Mouse (Mus musculus): ENCODE results near the gene Cpped1. TPM values are rescaled to one million over a fixed set of nuclear protein-coding genes. Genes with fewer than 3 reads are reported as not detected.
A peak's percentile ranks its signal among the peaks of the same experiment; 100 is the strongest.

Cpped1 gene
- total and polyA plus RNA-seq, 3 experiments = 13.6 to 34.6 (median 17.5) TPM

DNA sequence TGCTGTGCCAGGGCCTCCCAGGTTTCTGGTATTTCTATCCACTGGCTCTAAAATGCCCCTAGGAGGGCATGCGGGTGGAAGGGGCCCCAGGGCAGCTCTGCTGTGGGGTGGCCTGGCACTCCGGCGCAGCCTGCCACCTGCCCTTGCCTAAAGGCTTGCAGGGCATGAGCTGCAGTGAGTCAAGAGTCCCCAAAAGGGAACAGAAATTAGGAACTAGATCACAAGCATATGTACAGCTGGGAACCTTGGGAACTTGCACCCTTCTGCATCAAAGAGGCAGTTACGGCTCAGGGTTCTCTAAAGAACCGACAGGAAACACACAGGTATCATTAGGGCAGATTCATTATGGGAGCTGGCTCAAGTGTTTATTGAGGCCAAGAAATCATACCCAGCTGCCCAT lies 34.0 kb downstream of the Cpped1 start:
- H3K4me1 ChIP-seq (ENCODE audit: control insufficient read depth in 1 of 2, insufficient read depth in 2 of 2) = peaks cover 8 to 44% of the 10 kb centered on the region in 2 experiments; a peak in 3 of 4 replicates
- peaks cover 13 to 56% of the 10 kb centered on the region in 2 experiments for H3K36me3 ChIP-seq (replicated peaks in 1 of 2; ENCODE audit: control insufficient read depth in 1 of 2, insufficient read depth in 1 of 2, low read length in 1 of 2)
- no peak overlapping the region for H3K4me3 ChIP-seq (replicated peaks in 1 of 3; ENCODE audit: low read depth in 2 of 3, low read length in 2 of 3, poor library complexity in 1 of 3)
- dilution Hi-C loops (cut with MboI; ENCODE audit: extremely low pct_ligation_motif_present, extremely low pct_unique_long_range_greater_than_20kb, low sequenced_read_pairs) (no loop called here), in situ Hi-C loops (cut with MboI; ENCODE audit: low pct_ligation_motif_present, low pct_unique_long_range_greater_than_20kb, low sequenced_read_pairs) (no loop called here)
- no peaks in the 10 kb centered on the region for H3K9me3 ChIP-seq (replicated peaks; ENCODE audit: low read length)
- no peak overlapping the region for H3K4me2 ChIP-seq (ENCODE audit: insufficient read depth, low read depth, poor library complexity, severe bottlenecking)
- no peak overlapping the region for H3K9ac ChIP-seq (ENCODE audit: insufficient read depth, low read depth)
- no peaks in the 10 kb centered on the region for H3K79me2 ChIP-seq (replicated peaks; ENCODE audit: control insufficient read depth, extremely low read depth, insufficient read depth, poor library complexity, severe bottlenecking)
- TF ChIP-seq NRF1 (IDR thresholded peaks at IDR 0.05; ENCODE audit: low read depth, low read length) (no peak), USF2 (conservative IDR thresholded peaks at IDR 0.05; ENCODE audit: low read depth, low read length) (no peak), ELF1 (IDR thresholded peaks at IDR 0.05; ENCODE audit: low read depth, low read length) (no peak), EP300 (IDR thresholded peaks at IDR 0.05; ENCODE audit: low read length) (peak; percentile 33), SMC3 (IDR thresholded peaks at IDR 0.05; ENCODE audit: low read depth, low read length) (no peak), GABPA (IDR thresholded peaks at IDR 0.05; ENCODE audit: insufficient replicate concordance, low read depth, low read length) (no peak)
- peak; percentile 56 for DNase-seq (ENCODE audit: extremely low read depth)
- H3K27me3 ChIP-seq (replicated peaks) = no peaks in the 10 kb centered on the region
- H3K27ac ChIP-seq (ENCODE audit: insufficient read depth, low read depth) = no peak overlapping the region

DNA sequence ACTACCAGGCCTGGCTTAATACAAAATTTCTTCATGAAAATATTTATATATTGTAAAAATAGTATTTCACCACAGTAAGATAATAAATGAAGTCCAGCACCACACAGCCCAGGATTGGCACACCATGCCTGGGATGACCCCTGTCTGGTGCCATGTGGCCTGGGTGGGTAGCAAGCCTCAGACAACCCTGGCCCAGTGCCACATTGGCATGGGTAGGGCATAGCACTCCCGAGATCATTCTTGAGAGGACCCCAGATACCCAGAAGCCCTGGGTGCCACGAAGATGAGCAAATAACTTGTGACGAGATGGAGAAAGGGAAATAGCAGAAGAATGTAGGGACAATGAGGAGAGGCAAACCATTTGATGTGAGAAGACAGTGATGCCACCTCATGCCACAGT lies 36.0 kb downstream of the Cpped1 start:
- TF ChIP-seq IRF4 (IDR thresholded peaks at IDR 0.05; ENCODE audit: low read depth, low read length) = no peak
- no peak for TF ChIP-seq MYC (IDR thresholded peaks at IDR 0.05; ENCODE audit: low read depth, low read length)
- TF ChIP-seq CHD1 (IDR thresholded peaks at IDR 0.05; ENCODE audit: low read depth, low read length) = no peak
- no peak for TF ChIP-seq JUND (conservative IDR thresholded peaks at IDR 0.05; ENCODE audit: low read depth, low read length)
- TF ChIP-seq TBP (conservative IDR thresholded peaks at IDR 0.05; ENCODE audit: low read depth, low read length) = no peak
- TF ChIP-seq MAX (IDR thresholded peaks at IDR 0.05; ENCODE audit: low read length) = no peak

DNA sequence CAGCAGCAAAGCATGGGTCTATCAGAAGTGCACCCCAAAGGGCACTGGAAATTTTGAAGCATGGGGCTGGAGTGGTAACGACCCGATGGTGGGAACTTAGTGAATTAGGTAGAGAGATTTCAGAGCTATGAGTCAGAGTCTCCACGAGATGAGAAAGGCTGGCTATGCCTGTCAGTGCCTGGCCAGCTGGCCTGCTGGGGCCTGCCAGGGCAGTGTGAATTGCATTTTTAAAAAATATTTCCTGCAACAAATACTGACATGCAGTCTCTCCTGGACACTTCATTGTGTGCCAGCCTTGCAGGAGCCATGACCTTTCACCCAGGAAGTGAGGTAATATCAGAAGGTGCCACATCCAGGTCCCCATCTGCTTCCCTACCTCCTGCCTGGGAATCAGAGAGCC lies 40.8 kb downstream of the Cpped1 start:
- in situ Hi-C loops (cut with MboI; ENCODE audit: low pct_ligation_motif_present, low pct_unique_long_range_greater_than_20kb, low sequenced_read_pairs) = no loop called here

More for the DNA sequence above, 36.0 kb downstream of the Cpped1 start:
- Histone ChIP-seq H3K27me3 (replicated peaks) (no peaks in the 10 kb centered on the region), H3K36me3 (replicated peaks in 1 of 2; ENCODE audit: control insufficient read depth in 1 of 2, insufficient read depth in 1 of 2, low read length in 1 of 2) (peaks cover 13 to 60% of the 10 kb centered on the region in 2 experiments), H3K9me3 (replicated peaks; ENCODE audit: low read length) (no peaks in the 10 kb centered on the region), H3K4me2 (ENCODE audit: insufficient read depth, low read depth, poor library complexity, severe bottlenecking) (no peak overlapping the region), H3K9ac (ENCODE audit: insufficient read depth, low read depth) (no peak overlapping the region), H3K27ac (ENCODE audit: insufficient read depth, low read depth) (no peak overlapping the region), H3K79me2 (replicated peaks; ENCODE audit: control insufficient read depth, extremely low read depth, insufficient read depth, poor library complexity, severe bottlenecking) (no peaks in the 10 kb centered on the region), H3K4me1 (ENCODE audit: control insufficient read depth in 1 of 2, insufficient read depth in 2 of 2) (peaks cover 8 to 47% of the 10 kb centered on the region in 2 experiments; a peak in 3 of 4 replicates), H3K4me3 (replicated peaks in 1 of 3; ENCODE audit: low read depth in 2 of 3, low read length in 2 of 3, poor library complexity in 1 of 3) (no peak overlapping the region)
- in situ Hi-C loops (cut with MboI; ENCODE audit: low pct_ligation_motif_present, low pct_unique_long_range_greater_than_20kb, low sequenced_read_pairs) = no loop called here
- dilution Hi-C loops (cut with MboI; ENCODE audit: extremely low pct_ligation_motif_present, extremely low pct_unique_long_range_greater_than_20kb, low sequenced_read_pairs) = no loop called here
- no peak for DNase-seq (ENCODE audit: extremely low read depth)

More for the DNA sequence above, 40.8 kb downstream of the Cpped1 start:
- H3K27me3 ChIP-seq (replicated peaks) = no peaks in the 10 kb centered on the region
- no peak overlapping the region for H3K4me2 ChIP-seq (ENCODE audit: insufficient read depth, low read depth, poor library complexity, severe bottlenecking)
- H3K79me2 ChIP-seq (replicated peaks; ENCODE audit: control insufficient read depth, extremely low read depth, insufficient read depth, poor library complexity, severe bottlenecking) = no peaks in the 10 kb centered on the region
- dilution Hi-C loops (cut with MboI; ENCODE audit: extremely low pct_ligation_motif_present, extremely low pct_unique_long_range_greater_than_20kb, low sequenced_read_pairs) = no loop called here
- no peak for DNase-seq (ENCODE audit: extremely low read depth)
- H3K4me1 ChIP-seq (ENCODE audit: control insufficient read depth in 1 of 2, insufficient read depth in 2 of 2) = peaks cover 2 to 20% of the 10 kb centered on the region in 2 experiments; a peak in 2 of 4 replicates
- H3K9me3 ChIP-seq (replicated peaks; ENCODE audit: low read length) = no peaks in the 10 kb centered on the region
- no peak overlapping the region for H3K27ac ChIP-seq (ENCODE audit: insufficient read depth, low read depth)
- TF ChIP-seq MAFK (IDR thresholded peaks at IDR 0.05; ENCODE audit: insufficient replicate concordance, low read length) (no peak), EP300 (IDR thresholded peaks at IDR 0.05; ENCODE audit: low read length) (no peak), MEF2A (IDR thresholded peaks at IDR 0.05; ENCODE audit: borderline replicate concordance, low read depth, low read length) (no peak), ETS1 (conservative IDR thresholded peaks at IDR 0.05; ENCODE audit: low read depth, low read length) (peak; percentile 36; the same call in 1 of the 2 replicates)
- H3K4me3 ChIP-seq (replicated peaks in 1 of 3; ENCODE audit: low read depth in 2 of 3, low read length in 2 of 3, poor library complexity in 1 of 3) = no peak overlapping the region
- peaks cover 7 to 58% of the 10 kb centered on the region in 2 experiments for H3K36me3 ChIP-seq (replicated peaks in 1 of 2; ENCODE audit: control insufficient read depth in 1 of 2, insufficient read depth in 1 of 2, low read length in 1 of 2)
- no peak overlapping the region for H3K9ac ChIP-seq (ENCODE audit: insufficient read depth, low read depth)

Data from CH12.LX (cell line).